Mouse (Mus musculus) spleen, adult 2 months (tissue): ENCODE results near the gene Sectm1b.

ENCODE experiments used
- CTCF ChIP-seq: fragments of 200-500 bp; IDR thresholded peaks from 2 replicates; pipeline ENCODE4 v1.5.1; 2011; ENCODE audit warnings: mild to moderate bottlenecking, inconsistent platforms; ENCODE audit not compliant: insufficient read depth, insufficient read length, insufficient replicate concordance; ENCODE audit errors: extremely low read depth
- POLR2A ChIP-seq: fragments of 200-500 bp; IDR thresholded peaks from 2 replicates; pipeline ENCODE4 v1.6.1; 2011; ENCODE audit warnings: low read depth, low read length, inconsistent platforms

GRCm38 (mm10) chr11:121041636-121042035, 21.7 kb downstream of the Sectm1b start:
- no peak for TF ChIP-seq CTCF
- no peak for TF ChIP-seq POLR2A
